Mouse (Mus musculus) C2C12 (cell line): ENCODE measurements around the gene Snx9. TPM values are rescaled to one million over a fixed set of nuclear protein-coding genes. Genes with fewer than 3 reads are reported as not detected.
A peak's percentile ranks its signal among the peaks of the same experiment; 100 is the strongest.

Experiments
- H3K27me3 ChIP-seq: one replicate; pipeline ENCODE4 v1.6.1; 2011; ENCODE audit not compliant: control insufficient read depth, insufficient read depth, insufficient read length
- H3K36me3 ChIP-seq: one replicate; pipeline ENCODE4 v1.6.1; 2011; ENCODE audit not compliant: control insufficient read depth, insufficient read depth
- H3K4me3 ChIP-seq: one replicate; pipeline ENCODE4 v1.5.1; 2011; ENCODE audit warnings: mild to moderate bottlenecking, control low read depth; ENCODE audit not compliant: poor library complexity, insufficient read depth, severe bottlenecking
- H3K79me2 ChIP-seq: one replicate; pipeline ENCODE4 v1.6.1; 2011; ENCODE audit not compliant: control insufficient read depth, insufficient read depth
- H3K79me3 ChIP-seq: one replicate; pipeline ENCODE4 v1.6.1; 2011; ENCODE audit warnings: low read depth, control low read depth
- H3ac ChIP-seq: one replicate; pipeline ENCODE3; 2011; ENCODE audit warnings: low read depth; ENCODE audit not compliant: control insufficient read depth, insufficient read length
- CEBPB ChIP-seq: IDR thresholded peaks from one replicate; pipeline ENCODE4 v1.6.1; 2011; ENCODE audit warnings: low read depth, mild to moderate bottlenecking, control low read depth, moderate library complexity
- CTCF ChIP-seq: IDR thresholded peaks from one replicate; pipeline ENCODE4 v1.5.1; 2011; ENCODE audit not compliant: control insufficient read depth, insufficient read depth, insufficient read length
- FOSL1 ChIP-seq: IDR thresholded peaks from one replicate; pipeline ENCODE4 v1.8.0; 2011; ENCODE audit warnings: mild to moderate bottlenecking, low read length; ENCODE audit not compliant: poor library complexity, insufficient read depth, severe bottlenecking
- MAX ChIP-seq: IDR thresholded peaks from one replicate; pipeline ENCODE4 v1.6.1; 2011; ENCODE audit warnings: mild to moderate bottlenecking, control low read depth
- MYOD1 ChIP-seq: IDR thresholded peaks from one replicate; pipeline ENCODE4 v1.6.1; 2011; ENCODE audit warnings: low read depth; ENCODE audit not compliant: control insufficient read depth, insufficient read length
- MYOG ChIP-seq: IDR thresholded peaks from one replicate; pipeline ENCODE4 v1.6.1; 2011; ENCODE audit not compliant: control insufficient read depth, insufficient read length; ENCODE audit errors: extremely low read depth
- USF1 ChIP-seq: IDR thresholded peaks from one replicate; pipeline ENCODE4 v1.6.1; 2011; ENCODE audit warnings: low read depth, mild to moderate bottlenecking, control low read depth, moderate library complexity
- polyA plus RNA-seq: library from polyadenylated mRNA; unstranded; fragments of >200 nt; fragmentation: generic; extraction: Trizol; gene quantifications from one replicate; pipeline ENCODE4 v1.2.1, GENCODE M21; 2012; ENCODE audit warnings: missing spikeins

The Snx9 gene
- polyA plus RNA-seq, 1 experiment, result 57.5 TPM

- no peak for TF ChIP-seq MYOD1
- TF ChIP-seq FOSL1, result no peak
- no peak for TF ChIP-seq CEBPB
- no peak for TF ChIP-seq MAX
- TF ChIP-seq USF1, result no peak
- TF ChIP-seq MYOG, result no peak
- no peak for TF ChIP-seq CTCF
- H3K79me3 ChIP-seq, result no peaks in the 10 kb centered on the region
- H3K4me3 ChIP-seq, result no peak overlapping the region
- no peaks in the 10 kb centered on the region for H3K27me3 ChIP-seq
- H3K36me3 ChIP-seq, result no peaks in the 10 kb centered on the region
- H3ac ChIP-seq, result no peak overlapping the region
- no peaks in the 10 kb centered on the region for H3K79me2 ChIP-seq
These were observed 22.0 kb upstream of the Snx9 start for GRCm38 (mm10) chr17:5819105-5819504.

GRCm38 (mm10) chr17:5819799-5820201 lies 21.3 kb upstream of the Snx9 start:
- Histone ChIP-seq H3K79me3 (no peaks in the 10 kb centered on the region), H3ac (no peak overlapping the region), H3K36me3 (no peaks in the 10 kb centered on the region), H3K4me3 (no peak overlapping the region), H3K79me2 (no peaks in the 10 kb centered on the region), H3K27me3 (no peaks in the 10 kb centered on the region)
- TF ChIP-seq USF1 (no peak), CEBPB (no peak), CTCF (no peak), MYOG (no peak), FOSL1 (no peak), MAX (no peak), MYOD1 (no peak)

GRCm38 (mm10) chr17:5822541-5822940 lies 18.6 kb upstream of the Snx9 start:
- Histone ChIP-seq H3ac (no peak overlapping the region), H3K79me2 (no peaks in the 10 kb centered on the region), H3K79me3 (no peaks in the 10 kb centered on the region), H3K36me3 (no peaks in the 10 kb centered on the region), H3K27me3 (no peaks in the 10 kb centered on the region), H3K4me3 (no peak overlapping the region)
- peak; percentile 50 for TF ChIP-seq MAX
- TF ChIP-seq FOSL1, result no peak
- peak; percentile 79 for TF ChIP-seq CEBPB

GRCm38 (mm10) chr17:5823032-5823431 lies 18.1 kb upstream of the Snx9 start:
- Histone ChIP-seq H3K36me3 (no peaks in the 10 kb centered on the region), H3K79me2 (no peaks in the 10 kb centered on the region), H3ac (peak overlapping the region; percentile 20), H3K79me3 (no peaks in the 10 kb centered on the region), H3K4me3 (no peak overlapping the region), H3K27me3 (no peaks in the 10 kb centered on the region)
- TF ChIP-seq CEBPB (no peak), USF1 (peak; percentile 79)

- no peak for TF ChIP-seq MYOG
- TF ChIP-seq USF1, result no peak
- no peak for TF ChIP-seq MAX
- no peak for TF ChIP-seq CEBPB
- TF ChIP-seq CTCF, result no peak
- TF ChIP-seq MYOD1, result no peak
- TF ChIP-seq FOSL1, result no peak
- no peaks in the 10 kb centered on the region for H3K27me3 ChIP-seq
- H3K4me3 ChIP-seq, result no peak overlapping the region
- H3K79me3 ChIP-seq, result no peaks in the 10 kb centered on the region
- no peaks in the 10 kb centered on the region for H3K79me2 ChIP-seq
- H3K36me3 ChIP-seq, result no peaks in the 10 kb centered on the region
- H3ac ChIP-seq, result no peak overlapping the region
These were observed 13.1 kb upstream of the Snx9 start for GRCm38 (mm10) chr17:5827836-5828582.

GRCm38 (mm10) chr17:5828583-5828836 lies 12.6 kb upstream of the Snx9 start:
- no peak for TF ChIP-seq USF1
- no peak for TF ChIP-seq CEBPB
- TF ChIP-seq CTCF, result no peak
- no peak for TF ChIP-seq FOSL1
- TF ChIP-seq MYOD1, result no peak
- no peak for TF ChIP-seq MAX
- TF ChIP-seq MYOG, result no peak

More at GRCm38 (mm10) chr17:5828583-5828836, 12.6 kb upstream of the Snx9 start:
- Histone ChIP-seq H3K4me3 (no peak overlapping the region), H3K36me3 (no peaks in the 10 kb centered on the region), H3K79me3 (no peaks in the 10 kb centered on the region), H3K79me2 (no peaks in the 10 kb centered on the region), H3K27me3 (no peaks in the 10 kb centered on the region), H3ac (no peak overlapping the region)
